Mouse (Mus musculus) megakaryocyte, embryonic 14.5 days (primary cell): ENCODE data around the gene Plekhm1.

Experiments used
- FLI1 ChIP-seq: IDR thresholded peaks from 2 replicates; pipeline ENCODE4 v1.6.1; 2012; ENCODE audit warnings: low read length, inconsistent platforms, mixed read lengths
- GATA1 ChIP-seq: IDR thresholded peaks from 3 replicates; pipeline ENCODE4 v1.6.1; 2012; ENCODE audit warnings: mixed read lengths, low read length, inconsistent platforms, borderline replicate concordance

DNA sequence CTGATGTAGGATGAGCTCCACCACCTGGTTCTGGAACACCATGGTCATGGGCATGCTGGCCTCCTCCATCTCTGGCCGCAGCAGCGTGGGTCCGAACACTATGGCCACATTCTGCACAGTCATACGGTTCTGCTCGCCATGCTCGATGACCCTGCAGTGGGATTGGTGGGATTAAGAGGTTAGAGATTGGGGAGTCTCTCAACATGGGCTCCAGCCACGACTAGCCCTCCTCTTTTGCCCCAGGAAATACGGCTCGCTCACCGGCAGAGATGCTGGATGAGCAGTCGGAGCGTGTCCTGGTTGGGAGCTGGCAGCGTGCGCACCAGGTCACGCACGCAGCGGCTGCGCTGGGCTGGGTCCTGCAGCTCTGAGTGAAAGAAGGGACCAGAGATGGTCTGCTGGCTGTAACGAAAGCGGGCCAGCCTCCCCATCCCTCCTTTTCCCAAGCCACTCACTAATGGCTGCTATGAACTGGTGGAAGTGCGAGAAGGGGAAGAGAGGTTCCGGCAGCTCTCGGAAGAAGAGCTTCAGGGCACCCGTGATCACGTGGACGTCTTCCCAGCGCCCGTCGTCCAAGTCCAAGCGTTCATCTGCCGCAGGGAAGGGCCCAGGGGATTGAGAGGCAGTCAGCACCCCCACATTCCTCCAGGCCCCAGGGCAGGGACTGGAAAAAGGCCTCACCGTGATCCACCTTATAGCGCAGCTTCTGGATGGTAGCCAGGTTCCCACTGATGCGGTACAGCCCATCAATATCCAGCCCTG is 79.4 kb downstream of the Plekhm1 start:
- no peak for TF ChIP-seq GATA1
- no peak for TF ChIP-seq FLI1
